Mouse (Mus musculus): Measurements from ENCODE around the gene Jpt1.
"Not testable (repeated sequence)": the region's sequence is repeated elsewhere in the genome, so short reads cannot be mapped to it uniquely, and the experiment has no call there.

Gene Jpt1

GRCm38 (mm10) chr11:115514238-115514663 lies at the start of gene Jpt1:
Gene Jpt1 (minus strand): TSS chr11:115514387.
- peak; percentile 98 for DNase-seq

DNA sequence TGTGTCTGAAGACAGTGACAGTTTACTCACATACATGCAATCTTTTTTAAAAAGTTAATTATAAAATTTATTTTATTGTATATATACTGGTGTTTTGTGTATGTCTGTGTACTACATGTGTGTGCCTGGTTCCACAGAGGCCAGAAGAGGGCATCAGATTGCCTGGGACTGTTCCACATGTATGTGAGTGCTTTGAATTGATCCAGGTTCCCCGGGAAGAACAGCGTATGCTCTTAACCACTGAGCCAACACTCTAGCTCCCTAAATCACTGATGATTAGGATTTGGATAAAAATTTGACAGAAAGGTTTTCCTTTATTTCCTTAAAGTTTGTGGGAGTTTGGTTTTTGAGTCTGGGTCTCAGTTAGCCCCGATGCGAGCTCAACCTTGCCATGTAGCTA lies 49.2 kb upstream of the Jpt1 start:
- DNase-seq, result no peak

DNA sequence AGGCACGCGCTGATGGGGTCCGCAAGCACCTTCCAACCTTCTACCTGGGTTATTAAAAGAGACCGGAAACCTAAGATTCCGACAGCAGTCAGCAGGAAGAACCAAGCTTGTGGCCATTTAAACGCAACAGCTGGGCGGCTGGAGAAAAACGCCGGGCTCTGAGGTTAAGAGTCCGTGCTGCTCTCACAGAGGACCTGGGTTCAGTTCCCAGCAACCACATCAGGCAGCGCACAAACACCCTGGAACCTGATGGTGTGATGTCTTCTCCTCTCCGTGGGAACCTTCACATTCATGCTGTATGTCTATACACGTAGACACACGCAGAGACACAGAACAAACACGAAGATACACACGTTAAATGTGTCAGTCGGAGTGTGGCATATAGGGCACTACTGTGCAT lies 41.5 kb upstream of the Jpt1 start:
- no peak for DNase-seq

DNA sequence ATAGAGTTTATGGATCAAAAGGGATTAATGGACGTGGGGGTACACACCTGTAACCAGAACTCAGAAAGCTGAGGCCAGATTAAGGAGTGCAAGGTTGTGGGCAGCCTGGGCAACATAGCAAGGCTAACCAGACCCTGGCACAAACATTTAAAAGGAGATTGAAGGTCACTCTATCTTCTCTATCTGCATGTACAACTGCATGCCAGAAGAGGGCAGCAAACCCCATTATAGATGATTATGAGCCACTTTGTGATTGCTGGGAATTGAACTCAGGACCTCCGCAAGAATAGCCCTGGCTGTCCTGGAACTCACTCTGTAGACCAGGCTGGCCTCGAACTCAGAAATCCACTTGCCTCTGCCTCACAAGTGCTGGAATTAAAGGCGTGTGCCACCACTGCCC lies 38.6 kb upstream of the Jpt1 start:
- DNase-seq, result peak; percentile 14

GRCm38 (mm10) chr11:115543571-115543970 lies 29.4 kb upstream of the Jpt1 start:
- no peak for DNase-seq

DNA sequence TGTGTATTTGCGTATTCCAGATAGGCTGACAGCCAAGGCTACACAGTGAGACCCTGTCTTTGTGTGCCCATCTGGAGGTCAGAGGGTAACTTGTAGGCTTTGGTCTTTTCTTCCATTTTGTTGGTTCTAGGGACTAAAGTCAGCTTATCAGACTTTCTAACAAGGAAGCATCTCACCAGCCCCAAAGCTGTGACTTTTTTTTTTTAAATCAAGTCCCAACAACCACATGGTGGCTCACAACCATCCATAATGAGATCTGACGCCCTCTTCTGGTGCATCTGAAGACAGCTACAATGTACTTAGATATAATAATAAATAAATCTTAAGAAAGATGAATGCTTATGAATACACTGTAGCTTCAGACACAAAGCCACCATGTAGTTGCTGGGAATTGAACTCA lies 23.9 kb upstream of the Jpt1 start:
- no peak for DNase-seq

GRCm38 (mm10) chr11:115536856-115537568 lies 22.8 kb upstream of the Jpt1 start:
- DNase-seq, result peak; percentile 28

DNA sequence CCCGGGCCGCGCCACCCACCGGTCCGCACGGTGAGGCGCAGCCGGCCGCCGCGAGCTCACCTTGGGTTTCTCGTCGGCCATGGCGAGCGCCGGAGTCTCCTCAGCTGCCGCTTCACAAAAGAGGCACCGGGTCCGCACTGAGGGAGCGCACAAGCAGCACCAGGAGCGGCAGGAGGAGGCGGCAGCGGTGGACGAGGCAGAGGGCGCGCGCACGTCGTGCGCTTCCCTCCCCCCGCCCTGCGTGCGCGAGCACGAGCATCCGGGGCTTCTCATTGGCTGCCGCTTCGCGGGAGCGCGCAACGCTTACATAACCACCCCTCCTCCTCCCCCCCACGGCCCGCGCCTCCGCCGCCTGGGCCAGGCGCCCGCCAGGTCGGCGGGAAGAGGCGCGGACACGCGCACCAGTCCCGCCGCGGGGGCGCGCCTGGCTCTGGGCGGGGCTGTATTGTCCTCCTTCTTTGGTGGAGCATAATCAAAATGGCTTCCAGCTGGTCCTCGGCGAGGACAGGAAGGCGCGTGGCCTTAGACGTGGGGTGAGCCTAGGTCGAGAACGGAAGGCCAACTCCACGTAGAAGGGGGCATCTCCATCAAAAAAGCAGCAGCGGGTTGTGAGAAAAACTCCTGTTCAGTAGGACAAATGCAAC lies 22.0 kb upstream of the Jpt1 start, which contains the start of gene Sumo2:
Sumo2 (minus strand) TSS at position 239 of the 644 bp plus-strand sequence.
- peak; percentile 99 for DNase-seq

GRCm38 (mm10) chr11:115535401-115536037 lies 21.3 kb upstream of the Jpt1 start:
- peak; percentile 83 for DNase-seq

DNA sequence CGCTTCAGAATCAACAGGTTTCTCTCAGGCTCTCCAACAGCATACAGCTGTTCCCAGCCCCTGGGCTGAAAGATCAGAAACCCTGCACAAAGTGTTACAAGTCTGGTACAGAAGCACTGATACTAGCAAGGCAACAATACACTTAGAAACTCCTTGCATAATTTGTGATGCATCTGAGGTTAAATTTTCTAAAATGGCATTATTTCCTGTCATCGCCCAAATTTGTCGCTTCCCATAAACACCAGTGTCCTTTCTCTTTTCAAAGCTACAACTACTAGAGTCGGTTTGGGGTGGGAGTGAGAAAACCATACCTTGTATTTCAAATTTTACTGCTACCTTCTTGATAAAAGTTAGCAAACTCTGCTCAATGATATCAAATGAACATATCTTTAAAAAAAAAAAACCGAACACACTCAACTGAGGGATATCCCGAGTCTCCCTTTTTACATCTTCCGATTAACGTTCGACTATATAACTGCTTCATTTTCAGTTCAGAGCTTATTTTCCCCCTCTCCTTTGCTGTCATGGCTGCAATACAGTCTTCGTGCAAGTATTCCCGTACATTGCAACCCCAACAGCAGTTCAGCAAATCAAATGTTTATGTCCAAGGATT lies 20.7 kb upstream of the Jpt1 start:
- DNase-seq, result no peak

DNA sequence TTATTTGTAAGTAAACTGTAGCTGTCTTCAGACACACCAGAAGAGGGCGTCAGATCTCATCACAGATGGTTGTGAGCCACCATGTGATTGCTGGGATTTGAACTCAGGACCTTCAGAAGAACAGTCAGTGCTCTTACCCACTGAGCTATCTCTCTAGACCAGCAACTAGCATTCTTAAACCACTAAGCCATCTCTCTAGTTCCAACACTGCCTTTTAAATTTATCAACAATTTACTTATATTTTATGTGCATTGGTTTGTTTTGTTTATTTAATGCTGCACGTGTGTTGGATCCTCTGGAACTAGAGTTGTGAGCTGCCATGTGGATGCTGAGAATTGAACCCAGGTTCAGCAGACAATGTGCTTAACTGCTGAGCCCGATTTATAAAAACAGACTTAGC lies 12.3 kb upstream of the Jpt1 start:
- DNase-seq, result not testable (repeated sequence)

GRCm38 (mm10) chr11:115522703-115523102 lies 8.5 kb upstream of the Jpt1 start:
- no peak for DNase-seq

GRCm38 (mm10) chr11:115522238-115522637 lies 8.1 kb upstream of the Jpt1 start:
- no peak for DNase-seq

- no peak for DNase-seq
Measured at GRCm38 (mm10) chr11:115521080-115521479, 6.9 kb upstream of the Jpt1 start.

DNA sequence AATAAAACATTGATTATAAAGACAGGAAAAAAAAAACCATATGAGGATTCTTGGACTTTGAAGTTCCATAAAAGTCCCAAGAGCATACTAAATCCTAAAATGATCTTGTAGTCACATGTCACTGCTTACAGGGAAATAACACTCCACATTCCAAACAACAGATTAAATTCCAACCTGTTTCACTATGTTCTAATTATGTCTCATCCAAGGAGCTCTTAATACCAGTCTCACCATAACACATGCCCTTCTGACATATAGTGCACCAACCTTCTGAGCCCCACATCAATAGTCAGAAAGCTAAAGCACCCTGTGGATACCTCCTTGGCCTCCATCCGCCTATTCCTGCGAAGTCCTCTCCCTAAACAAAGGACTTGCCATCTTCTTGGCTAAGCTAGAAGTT lies 6.0 kb upstream of the Jpt1 start:
- DNase-seq, result no peak

DNA sequence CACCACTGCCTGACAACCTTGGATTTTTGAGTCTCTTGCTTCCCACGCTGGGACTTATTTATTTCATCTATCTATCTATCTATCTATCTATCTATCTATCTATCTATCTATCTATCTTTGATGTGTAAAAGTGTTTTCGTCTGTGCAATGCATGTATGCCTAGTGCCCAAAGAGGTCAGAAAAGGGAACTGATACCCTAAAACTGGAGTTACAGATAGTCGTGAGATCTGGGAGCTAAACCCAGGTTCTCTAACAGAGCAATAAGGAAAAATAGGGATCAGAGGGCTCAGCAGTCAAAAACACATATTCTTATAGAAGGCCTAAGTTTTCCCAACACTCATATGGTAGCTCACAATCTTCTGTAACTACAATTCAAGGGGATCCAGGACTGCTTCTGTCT lies 5.4 kb upstream of the Jpt1 start:
- no peak for DNase-seq

DNA sequence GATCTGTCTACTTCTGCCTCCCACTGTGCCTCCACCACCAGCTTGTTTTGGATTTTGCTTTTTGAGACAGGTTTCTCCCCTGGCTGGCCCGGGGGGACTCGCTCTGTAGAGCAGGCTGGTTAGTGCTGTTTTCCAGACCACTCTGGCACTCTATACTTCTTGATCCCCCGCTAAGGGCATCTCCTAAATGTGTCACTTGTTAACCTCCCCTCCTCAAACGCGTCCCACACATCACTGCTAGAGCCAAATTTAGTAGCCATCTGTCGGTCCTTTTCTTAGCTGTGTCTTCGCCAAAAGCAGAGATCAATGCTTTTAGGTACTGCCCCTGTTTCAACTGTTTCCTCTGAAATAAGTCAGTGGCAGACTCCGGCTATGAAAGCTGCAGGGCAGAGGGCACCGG lies 4.5 kb upstream of the Jpt1 start:
- no peak for DNase-seq

DNA sequence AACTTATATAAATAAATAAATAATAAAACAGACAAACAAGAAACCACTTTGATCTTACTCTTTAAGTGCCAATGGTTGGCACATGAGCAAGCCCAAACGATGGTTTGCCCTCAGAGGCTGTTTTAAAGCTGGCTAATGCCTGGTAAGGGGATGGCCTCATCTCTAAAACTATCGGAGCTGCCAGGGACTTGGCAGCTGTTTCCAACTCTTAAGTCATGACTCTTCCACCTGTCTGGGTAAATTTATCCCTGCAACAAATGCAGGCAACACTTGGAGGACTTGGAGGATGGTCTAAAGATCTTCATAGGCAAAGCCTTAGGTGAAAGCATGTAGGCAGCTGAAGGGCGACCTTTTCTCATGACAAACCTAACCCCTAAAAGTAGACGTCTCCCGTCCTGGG lies 2.8 kb upstream of the Jpt1 start:
- DNase-seq, result no peak

GRCm38 (mm10) chr11:115515021-115515420 lies 834 bp upstream of the Jpt1 start:
- DNase-seq, result no peak

GRCm38 (mm10) chr11:115513271-115514237 lies 633 bp downstream of the Jpt1 start:
- peak; percentile 59 for DNase-seq

DNA sequence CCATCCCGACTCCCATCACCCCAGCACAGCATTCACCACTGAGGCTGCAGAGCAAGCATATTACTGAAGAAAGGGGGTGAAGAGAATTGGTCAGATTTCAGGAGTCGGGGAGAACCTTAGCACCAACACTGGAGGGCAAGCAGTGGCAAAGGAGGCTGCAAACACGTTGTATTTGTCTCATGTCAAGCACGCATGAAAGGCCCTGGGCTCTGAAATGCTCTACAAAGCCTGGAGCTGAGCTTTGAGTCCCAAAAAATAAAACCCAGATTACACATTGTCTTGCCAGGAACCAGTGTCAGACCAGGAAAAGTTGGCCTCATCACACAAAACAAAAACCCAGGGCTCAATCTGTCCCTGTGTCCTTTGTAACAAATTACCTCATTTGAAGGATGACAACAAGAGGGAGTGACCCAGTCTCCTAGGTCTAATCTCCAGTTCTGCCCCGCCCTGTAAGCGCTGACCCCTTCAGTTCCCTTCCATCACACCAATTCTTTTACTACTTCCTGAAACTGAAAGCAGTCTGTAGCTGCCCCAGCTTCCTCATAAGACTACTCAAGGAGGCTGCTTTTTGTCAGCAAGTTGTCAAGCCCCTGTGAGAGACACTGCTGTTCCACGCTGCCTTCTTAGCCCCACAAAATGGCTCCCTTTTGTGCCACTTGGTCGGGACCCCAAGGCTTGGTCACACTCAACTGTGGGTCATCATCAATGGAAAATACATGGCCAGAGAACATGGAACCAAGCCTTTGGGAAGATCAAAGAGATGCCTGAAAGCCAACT lies 1.6 kb downstream of the Jpt1 start:
- no peak for DNase-seq

GRCm38 (mm10) chr11:115512004-115512403 lies 2.2 kb downstream of the Jpt1 start:
- no peak for DNase-seq

All from kidney, postnatal 10 days (tissue).